Mouse (Mus musculus) midbrain, embryonic 16.5 days (tissue): Measurements from ENCODE around the gene Plod1. TPM values are rescaled to one million over a fixed set of nuclear protein-coding genes. Genes with fewer than 3 reads are reported as not detected.

Experiments used
- polyA plus RNA-seq: library from polyadenylated mRNA; unstranded; fragments of >200 nt; fragmentation: Nextera tagmentation; extraction: Ambion mirVana; gene quantifications from 2 replicates; pipeline ENCODE4 v1.2.1, GENCODE M21; 2015

The Plod1 gene
- polyA plus RNA-seq, 1 experiment from 2014 or later = 20.8 TPM

Other genes with a start within 250 kb of the Plod1 start
- gene Zfp534, start 234.2 kb downstream of the Plod1 start, polyA plus RNA-seq = 0.09 TPM in 1 of 2 replicates, not detected in the other
- 3.3 and 3.9 TPM in 2 replicates for gene Zfp984, start 127.0 kb downstream of the Plod1 start, polyA plus RNA-seq
- 5.9 and 7.5 TPM in 2 replicates for gene Zfp933, start 88.4 kb downstream of the Plod1 start, polyA plus RNA-seq
- 34.8 and 38.8 TPM in 2 replicates for gene Miip, start 68.0 kb downstream of the Plod1 start, polyA plus RNA-seq
- gene Fv1, start 67.8 kb downstream of the Plod1 start, polyA plus RNA-seq = 7.5 and 10.5 TPM in 2 replicates
- 107 and 108 TPM in 2 replicates for gene Mfn2, start 32.1 kb downstream of the Plod1 start, polyA plus RNA-seq
- 9.5 and 11.1 TPM in 2 replicates for gene 2510039O18Rik, start 4.1 kb upstream of the Plod1 start, polyA plus RNA-seq
- not detected in 2 replicates for gene Nppb, start 49.0 kb upstream of the Plod1 start, polyA plus RNA-seq
- 2.4 and 3.3 TPM in 2 replicates for gene Nppa, start 64.0 kb upstream of the Plod1 start, polyA plus RNA-seq
- gene Clcn6, start 102.1 kb upstream of the Plod1 start, polyA plus RNA-seq = 36.5 and 36.9 TPM in 2 replicates
- 21.5 and 22.2 TPM in 2 replicates for gene Mthfr, start 102.3 kb upstream of the Plod1 start, polyA plus RNA-seq
- 7.7 and 8.1 TPM in 2 replicates for gene Agtrap, start 151.3 kb upstream of the Plod1 start, polyA plus RNA-seq
- 98.2 and 100 TPM in 2 replicates for gene Mad2l2, start 193.6 kb upstream of the Plod1 start, polyA plus RNA-seq
- gene Draxin, start 193.9 kb upstream of the Plod1 start, polyA plus RNA-seq = 11.8 and 11.9 TPM in 2 replicates
- 18.5 and 23.8 TPM in 2 replicates for gene Fbxo6, start 215.4 kb upstream of the Plod1 start, polyA plus RNA-seq
- gene Fbxo44, start 223.7 kb upstream of the Plod1 start, polyA plus RNA-seq = 90.1 and 102 TPM in 2 replicates
- 5.6 and 9.4 TPM in 2 replicates for gene Fbxo2, start 223.9 kb upstream of the Plod1 start, polyA plus RNA-seq